Mouse (Mus musculus) kidney, adult 2 months (tissue): ENCODE measurements around the gene Krtap3-2.
"Not testable (repeated sequence)": the region's sequence is repeated elsewhere in the genome, so short reads cannot be mapped to it uniquely, and the experiment has no call there.

Experiments used
- CTCF ChIP-seq: fragments of 200-500 bp; conservative IDR thresholded peaks from 2 replicates; pipeline ENCODE4 v1.5.1; 2011; ENCODE audit warnings: low read depth, mild to moderate bottlenecking, control low read depth, low read length, moderate library complexity, mixed read lengths; ENCODE audit not compliant: insufficient read depth, insufficient read length
- POLR2A ChIP-seq: fragments of 200-500 bp; IDR thresholded peaks from one replicate; pipeline ENCODE4 v1.6.1; 2011; ENCODE audit warnings: low read depth, low read length, control low read depth

- not testable (repeated sequence) for TF ChIP-seq POLR2A, CTCF
These were observed 41.1 kb upstream of the Krtap3-2 start, which contains the start of gene Krtap9-3 for GRCm38 (mm10) chr11:99597742-99598141.
